Mouse (Mus musculus): ENCODE measurements around the gene Adgrv1.

DNA sequence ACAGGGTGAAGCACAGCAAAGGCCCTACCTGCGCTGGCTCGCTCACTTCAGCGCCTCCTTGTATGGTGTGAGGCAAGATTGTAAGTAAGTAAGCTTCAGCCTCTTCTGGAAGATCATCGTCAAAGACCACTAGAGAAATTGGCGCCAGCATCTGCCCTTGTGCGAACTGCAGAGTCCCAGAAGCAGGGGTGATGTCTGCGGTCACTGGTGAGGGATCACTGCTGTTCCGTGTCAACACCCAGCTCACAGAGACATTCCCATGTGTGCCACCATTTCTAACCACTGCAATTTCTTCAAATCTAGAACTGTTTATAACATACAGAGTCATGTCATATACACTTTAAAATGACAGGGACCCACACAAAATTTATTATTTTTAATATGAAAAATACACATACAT, 54.3 kb downstream of the Adgrv1 start:
- TF ChIP-seq BHLHE40 (IDR thresholded peaks at IDR 0.05; ENCODE audit: low read depth, low read length) (no peak), EP300 (IDR thresholded peaks at IDR 0.05; ENCODE audit: low read length) (no peak)

Data from CH12.LX (cell line).